Mouse (Mus musculus) megakaryocyte, embryonic 14.5 days (primary cell): ENCODE data around the gene Pik3r4.

Source experiments
- FLI1 ChIP-seq: IDR thresholded peaks from 2 replicates; pipeline ENCODE4 v1.6.1; 2012; ENCODE audit warnings: low read length, inconsistent platforms, mixed read lengths
- GATA1 ChIP-seq: IDR thresholded peaks from 3 replicates; pipeline ENCODE4 v1.6.1; 2012; ENCODE audit warnings: mixed read lengths, low read length, inconsistent platforms, borderline replicate concordance

DNA sequence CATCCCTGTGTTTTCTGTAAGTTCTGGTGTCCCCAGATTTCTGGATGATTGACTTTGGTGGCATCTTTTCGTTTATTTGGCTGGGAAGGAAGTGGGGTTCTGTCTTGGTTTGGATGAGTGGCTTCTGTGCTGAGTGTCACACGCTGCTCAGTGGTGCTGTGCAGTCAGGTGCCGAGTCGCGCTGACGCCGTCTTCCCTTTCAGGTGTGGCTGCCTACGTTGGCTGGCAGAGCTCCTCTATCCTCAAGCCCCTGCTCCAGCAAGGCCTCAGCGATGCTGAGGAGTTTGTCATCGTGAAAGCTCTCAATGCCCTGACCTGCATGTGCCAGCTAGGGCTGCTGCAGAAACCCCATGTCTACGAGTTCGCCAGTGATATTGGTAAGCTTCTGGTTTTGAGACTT lies 15.4 kb downstream of the Pik3r4 start:
- TF ChIP-seq GATA1 (no peak), FLI1 (no peak)
